Mouse (Mus musculus): ENCODE results near the gene Stum. TPM values are rescaled to one million over a fixed set of nuclear protein-coding genes. Genes with fewer than 3 reads are reported as not detected.

Gene Stum
- polyA plus RNA-seq, 1 experiment from 2014 or later: 1.2 TPM

- Histone ChIP-seq H3K27ac (ENCODE audit: low read length) (no peak overlapping the region), H3K9ac (replicated peaks; ENCODE audit: low read depth, low read length) (no peak overlapping the region), H3K27me3 (ENCODE audit: control insufficient read depth, insufficient read depth, low read length) (no peaks in the 10 kb centered on the region), H3K4me2 (replicated peaks; ENCODE audit: low read depth, low read length) (no peak overlapping the region), H3K36me3 (ENCODE audit: control insufficient read depth, insufficient read depth, low read length) (no peaks in the 10 kb centered on the region), H3K9me3 (ENCODE audit: control insufficient read depth, low read depth, low read length) (no peaks in the 10 kb centered on the region), H3K4me3 (ENCODE audit: low read depth, low read length) (no peak overlapping the region), H3K4me1 (ENCODE audit: control insufficient read depth, insufficient read depth, low read length) (peaks cover 9% of the 10 kb centered on the region; the same call in 1 of the 2 replicates)
- WGBS: 92% methylated on average over 7 of the region's 7 CpGs
- no peak for ATAC-seq (ENCODE audit: insufficient number of reproducible peaks, insufficient read depth, low FRiP score, low read depth)
Observed at GRCm38 (mm10) chr1:180506341-180506740, 23.0 kb upstream of the Stum start.

- Histone ChIP-seq H3K9me3 (ENCODE audit: control insufficient read depth, low read depth, low read length) (no peaks in the 10 kb centered on the region), H3K36me3 (ENCODE audit: control insufficient read depth, insufficient read depth, low read length) (no peaks in the 10 kb centered on the region), H3K4me2 (replicated peaks; ENCODE audit: low read depth, low read length) (no peak overlapping the region), H3K27me3 (ENCODE audit: control insufficient read depth, insufficient read depth, low read length) (no peaks in the 10 kb centered on the region), H3K9ac (replicated peaks; ENCODE audit: low read depth, low read length) (no peak overlapping the region), H3K27ac (ENCODE audit: low read length) (no peak overlapping the region), H3K4me1 (ENCODE audit: control insufficient read depth, insufficient read depth, low read length) (no peaks in the 10 kb centered on the region), H3K4me3 (ENCODE audit: low read depth, low read length) (no peak overlapping the region)
- WGBS: 84% methylated on average over 5 of the region's 5 CpGs
- no peak for ATAC-seq (ENCODE audit: insufficient number of reproducible peaks, insufficient read depth, low FRiP score, low read depth)
Observed at GRCm38 (mm10) chr1:180504899-180505298, 21.6 kb upstream of the Stum start.

GRCm38 (mm10) chr1:180503484-180503883, 20.2 kb upstream of the Stum start:
- no peak overlapping the region for H3K4me3 ChIP-seq (ENCODE audit: low read depth, low read length)
- no peak overlapping the region for H3K9ac ChIP-seq (replicated peaks; ENCODE audit: low read depth, low read length)
- H3K27ac ChIP-seq (ENCODE audit: low read length): no peak overlapping the region
- no peak overlapping the region for H3K4me2 ChIP-seq (replicated peaks; ENCODE audit: low read depth, low read length)
- no peaks in the 10 kb centered on the region for H3K4me1 ChIP-seq (ENCODE audit: control insufficient read depth, insufficient read depth, low read length)
- no peaks in the 10 kb centered on the region for H3K27me3 ChIP-seq (ENCODE audit: control insufficient read depth, insufficient read depth, low read length)
- H3K36me3 ChIP-seq (ENCODE audit: control insufficient read depth, insufficient read depth, low read length): no peaks in the 10 kb centered on the region
- ATAC-seq (ENCODE audit: insufficient number of reproducible peaks, insufficient read depth, low FRiP score, low read depth): no peak
- 65% methylated on average over 5 of the region's 5 CpGs for WGBS
- H3K9me3 ChIP-seq (ENCODE audit: control insufficient read depth, low read depth, low read length): no peaks in the 10 kb centered on the region

GRCm38 (mm10) chr1:180502566-180502965, 19.3 kb upstream of the Stum start:
- Histone ChIP-seq H3K4me3 (ENCODE audit: low read depth, low read length) (no peak overlapping the region), H3K36me3 (ENCODE audit: control insufficient read depth, insufficient read depth, low read length) (no peaks in the 10 kb centered on the region), H3K4me2 (replicated peaks; ENCODE audit: low read depth, low read length) (no peak overlapping the region), H3K9me3 (ENCODE audit: control insufficient read depth, low read depth, low read length) (no peaks in the 10 kb centered on the region), H3K9ac (replicated peaks; ENCODE audit: low read depth, low read length) (no peak overlapping the region), H3K27me3 (ENCODE audit: control insufficient read depth, insufficient read depth, low read length) (no peaks in the 10 kb centered on the region), H3K4me1 (ENCODE audit: control insufficient read depth, insufficient read depth, low read length) (no peaks in the 10 kb centered on the region), H3K27ac (ENCODE audit: low read length) (no peak overlapping the region)
- no peak for ATAC-seq (ENCODE audit: insufficient number of reproducible peaks, insufficient read depth, low FRiP score, low read depth)
- 46% methylated on average over 4 of the region's 4 CpGs for WGBS

GRCm38 (mm10) chr1:180500641-180501040, 17.3 kb upstream of the Stum start:
- ATAC-seq (ENCODE audit: insufficient number of reproducible peaks, insufficient read depth, low FRiP score, low read depth): no peak
- no peaks in the 10 kb centered on the region for H3K9me3 ChIP-seq (ENCODE audit: control insufficient read depth, low read depth, low read length)
- no peak overlapping the region for H3K4me2 ChIP-seq (replicated peaks; ENCODE audit: low read depth, low read length)
- H3K27me3 ChIP-seq (ENCODE audit: control insufficient read depth, insufficient read depth, low read length): no peaks in the 10 kb centered on the region
- H3K4me3 ChIP-seq (ENCODE audit: low read depth, low read length): no peak overlapping the region
- H3K36me3 ChIP-seq (ENCODE audit: control insufficient read depth, insufficient read depth, low read length): no peaks in the 10 kb centered on the region
- H3K9ac ChIP-seq (replicated peaks; ENCODE audit: low read depth, low read length): no peak overlapping the region
- no peak overlapping the region for H3K27ac ChIP-seq (ENCODE audit: low read length)
- H3K4me1 ChIP-seq (ENCODE audit: control insufficient read depth, insufficient read depth, low read length): no peaks in the 10 kb centered on the region
- WGBS: 91% methylated on average over 5 of the region's 5 CpGs

GRCm38 (mm10) chr1:180500218-180500617, 16.9 kb upstream of the Stum start:
- Histone ChIP-seq H3K9me3 (ENCODE audit: control insufficient read depth, low read depth, low read length) (no peaks in the 10 kb centered on the region), H3K4me3 (ENCODE audit: low read depth, low read length) (no peak overlapping the region), H3K4me2 (replicated peaks; ENCODE audit: low read depth, low read length) (no peak overlapping the region), H3K27me3 (ENCODE audit: control insufficient read depth, insufficient read depth, low read length) (no peaks in the 10 kb centered on the region), H3K36me3 (ENCODE audit: control insufficient read depth, insufficient read depth, low read length) (no peaks in the 10 kb centered on the region), H3K27ac (ENCODE audit: low read length) (no peak overlapping the region), H3K4me1 (ENCODE audit: control insufficient read depth, insufficient read depth, low read length) (no peaks in the 10 kb centered on the region), H3K9ac (replicated peaks; ENCODE audit: low read depth, low read length) (no peak overlapping the region)
- ATAC-seq (ENCODE audit: insufficient number of reproducible peaks, insufficient read depth, low FRiP score, low read depth): no peak
- 66% methylated on average over 4 of the region's 4 CpGs for WGBS

GRCm38 (mm10) chr1:180499766-180500165, 16.5 kb upstream of the Stum start:
- Histone ChIP-seq H3K9me3 (ENCODE audit: control insufficient read depth, low read depth, low read length) (no peaks in the 10 kb centered on the region), H3K36me3 (ENCODE audit: control insufficient read depth, insufficient read depth, low read length) (no peaks in the 10 kb centered on the region), H3K4me3 (ENCODE audit: low read depth, low read length) (no peak overlapping the region), H3K4me1 (ENCODE audit: control insufficient read depth, insufficient read depth, low read length) (no peaks in the 10 kb centered on the region), H3K4me2 (replicated peaks; ENCODE audit: low read depth, low read length) (no peak overlapping the region), H3K27me3 (ENCODE audit: control insufficient read depth, insufficient read depth, low read length) (no peaks in the 10 kb centered on the region), H3K9ac (replicated peaks; ENCODE audit: low read depth, low read length) (no peak overlapping the region), H3K27ac (ENCODE audit: low read length) (no peak overlapping the region)
- WGBS: 90% methylated on average over 3 of the region's 3 CpGs
- ATAC-seq (ENCODE audit: insufficient number of reproducible peaks, insufficient read depth, low FRiP score, low read depth): no peak

- Histone ChIP-seq H3K4me3 (ENCODE audit: low read depth, low read length) (no peak overlapping the region), H3K4me1 (ENCODE audit: control insufficient read depth, insufficient read depth, low read length) (peaks cover 11% of the 10 kb centered on the region; the same call in 1 of the 2 replicates), H3K4me2 (replicated peaks; ENCODE audit: low read depth, low read length) (no peak overlapping the region), H3K9me3 (ENCODE audit: control insufficient read depth, low read depth, low read length) (no peaks in the 10 kb centered on the region), H3K27ac (ENCODE audit: low read length) (no peak overlapping the region), H3K36me3 (ENCODE audit: control insufficient read depth, insufficient read depth, low read length) (no peaks in the 10 kb centered on the region), H3K9ac (replicated peaks; ENCODE audit: low read depth, low read length) (no peak overlapping the region), H3K27me3 (ENCODE audit: control insufficient read depth, insufficient read depth, low read length) (no peaks in the 10 kb centered on the region)
- ATAC-seq (ENCODE audit: insufficient number of reproducible peaks, insufficient read depth, low FRiP score, low read depth): no peak
- WGBS: 25% methylated on average over 9 of the region's 9 CpGs
Observed at GRCm38 (mm10) chr1:180492777-180493176, 9.5 kb upstream of the Stum start.

- Histone ChIP-seq H3K4me1 (ENCODE audit: control insufficient read depth, insufficient read depth, low read length) (peaks cover 20% of the 10 kb centered on the region), H3K9me3 (ENCODE audit: control insufficient read depth, low read depth, low read length) (no peaks in the 10 kb centered on the region), H3K27me3 (ENCODE audit: control insufficient read depth, insufficient read depth, low read length) (peaks cover 20% of the 10 kb centered on the region), H3K27ac (ENCODE audit: low read length) (no peak overlapping the region), H3K4me2 (replicated peaks; ENCODE audit: low read depth, low read length) (no peak overlapping the region), H3K36me3 (ENCODE audit: control insufficient read depth, insufficient read depth, low read length) (no peaks in the 10 kb centered on the region), H3K9ac (replicated peaks; ENCODE audit: low read depth, low read length) (no peak overlapping the region), H3K4me3 (ENCODE audit: low read depth, low read length) (no peak overlapping the region)
- WGBS: 89% methylated on average over 5 of the region's 5 CpGs
- ATAC-seq (ENCODE audit: insufficient number of reproducible peaks, insufficient read depth, low FRiP score, low read depth): no peak
Observed at GRCm38 (mm10) chr1:180485346-180485745, 2.0 kb upstream of the Stum start.
